Mouse (Mus musculus) forebrain, embryonic 15.5 days (tissue): ENCODE measurements around the gene Dbn1. TPM values are rescaled to one million over a fixed set of nuclear protein-coding genes. Genes with fewer than 3 reads are reported as not detected.

Source experiments
- ATAC-seq: fragments of 200-750 bp; cut with Nextera tagmentation; replicated peaks from 2 replicates; pipeline ENCODE4 v1.8.0; 2017; ENCODE audit warnings: mild to moderate bottlenecking, moderate TSS enrichment, moderate library complexity
- H3K27ac ChIP-seq: fragments of 300-500 bp; sonication (generic); replicated peaks from 2 replicates; pipeline ENCODE4 v1.5.1; 2015; ENCODE audit warnings: mild to moderate bottlenecking, inconsistent platforms
- H3K27me3 ChIP-seq: fragments of 300-500 bp; sonication (generic); 2 replicates; pipeline ENCODE4 v1.6.1; 2015; ENCODE audit warnings: inconsistent platforms
- H3K36me3 ChIP-seq: fragments of 300-500 bp; sonication (generic); 2 replicates; pipeline ENCODE4 v1.6.1; 2015; ENCODE audit warnings: mild to moderate bottlenecking, inconsistent platforms
- H3K4me1 ChIP-seq: fragments of 300-500 bp; sonication (generic); 2 replicates; pipeline ENCODE4 v1.6.1; 2015; ENCODE audit warnings: inconsistent platforms
- H3K4me2 ChIP-seq: fragments of 300-500 bp; sonication (generic); replicated peaks from 2 replicates; pipeline ENCODE4 v1.6.1; 2015; ENCODE audit warnings: mild to moderate bottlenecking, inconsistent platforms
- H3K4me3 ChIP-seq: fragments of 300-500 bp; sonication (generic); 2 replicates; pipeline ENCODE4 v1.5.1; 2015; ENCODE audit warnings: mild to moderate bottlenecking, inconsistent platforms
- H3K9ac ChIP-seq: fragments of 300-500 bp; sonication (generic); replicated peaks from 2 replicates; pipeline ENCODE4 v1.6.1; 2015; ENCODE audit warnings: mild to moderate bottlenecking, inconsistent platforms
- H3K9me3 ChIP-seq: fragments of 300-500 bp; sonication (generic); 2 replicates; pipeline ENCODE4 v1.6.1; 2016; ENCODE audit warnings: inconsistent platforms
- WGBS: fragments of 180-500 bp; shearing (Covaris S2); methylation state at CpG from one replicate; pipeline ENCODE4 v1.1.7; 2015; ENCODE audit warnings: mixed read lengths; 5-methylcytosine and 5-hydroxymethylcytosine counted together
- polyA plus RNA-seq: library from polyadenylated mRNA; unstranded; fragments of >200 nt; fragmentation: Nextera tagmentation; extraction: Ambion mirVana; gene quantifications from 2 replicates; pipeline ENCODE4 v1.2.1, GENCODE M21; 2015

Dbn1 gene
- polyA plus RNA-seq, 1 experiment from 2014 or later = 732 TPM

DNA sequence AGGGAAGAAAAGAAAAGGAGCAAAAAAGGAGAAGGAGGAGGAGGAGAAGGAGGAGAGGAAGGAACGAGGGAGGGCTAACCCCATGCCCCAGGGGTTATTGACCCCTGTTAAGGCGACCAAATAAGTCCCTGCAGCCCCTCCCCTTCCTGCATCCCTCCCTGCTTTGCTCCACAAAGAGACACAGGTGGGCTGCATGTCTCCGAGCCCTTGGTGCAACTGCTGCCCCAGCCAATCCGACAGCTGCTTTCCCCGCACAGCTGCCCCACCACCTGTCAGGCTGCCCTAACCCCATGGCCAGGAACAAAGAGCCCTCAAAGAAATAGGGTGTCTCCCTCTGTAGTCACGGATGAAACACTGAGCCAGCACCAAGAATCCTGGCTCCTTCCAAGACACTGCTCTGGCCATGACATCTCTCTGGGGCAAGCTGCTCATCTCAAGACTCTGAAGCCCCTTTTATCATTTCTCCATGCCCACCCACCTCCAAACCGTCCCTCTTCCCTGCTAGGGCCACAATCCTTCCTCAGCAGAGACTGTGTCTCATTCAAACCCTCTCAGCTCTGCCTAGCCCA is 3.3 kb downstream of the Dbn1 start:
- 10% methylated on average over 7 of the region's 7 CpGs for WGBS
- ATAC-seq = no peak
- H3K4me3 ChIP-seq = peak overlapping the region; percentile 73

GRCm38 (mm10) chr13:55483593-55483992 is 4.3 kb downstream of the Dbn1 start:
- 3% methylated on average over 15 of the region's 15 CpGs for WGBS
- peak; percentile 83 for ATAC-seq
- Histone ChIP-seq H3K9ac (peak overlapping the region; percentile 99), H3K4me3 (peak overlapping the region; percentile 73), H3K36me3 (peaks cover 45% of the 10 kb centered on the region), H3K9me3 (no peaks in the 10 kb centered on the region), H3K4me1 (peaks cover 54% of the 10 kb centered on the region), H3K27me3 (no peaks in the 10 kb centered on the region), H3K4me2 (peak overlapping the region; percentile 96), H3K27ac (peak overlapping the region; percentile 98)

More for the DNA sequence above, 3.3 kb downstream of the Dbn1 start:
- Histone ChIP-seq H3K36me3 (peaks cover 35% of the 10 kb centered on the region), H3K9ac (peak overlapping the region; percentile 99), H3K4me1 (peaks cover 54% of the 10 kb centered on the region), H3K9me3 (no peaks in the 10 kb centered on the region), H3K4me2 (peak overlapping the region; percentile 96), H3K27me3 (no peaks in the 10 kb centered on the region), H3K27ac (peak overlapping the region; percentile 98)

GRCm38 (mm10) chr13:55483071-55483470 is 4.8 kb downstream of the Dbn1 start:
- 58% methylated on average over 9 of the region's 9 CpGs for WGBS
- no peaks in the 10 kb centered on the region for H3K27me3 ChIP-seq
- peaks cover 48% of the 10 kb centered on the region for H3K36me3 ChIP-seq
- H3K4me2 ChIP-seq = peak overlapping the region; percentile 96
- H3K4me1 ChIP-seq = peaks cover 52% of the 10 kb centered on the region
- H3K9me3 ChIP-seq = no peaks in the 10 kb centered on the region
- H3K4me3 ChIP-seq = peak overlapping the region; percentile 73
- H3K27ac ChIP-seq = peak overlapping the region; percentile 98
- no peak for ATAC-seq
- H3K9ac ChIP-seq = peak overlapping the region; percentile 99

GRCm38 (mm10) chr13:55482542-55482941 is 5.4 kb downstream of the Dbn1 start:
- 82% methylated on average over 7 of the region's 7 CpGs for WGBS
- Histone ChIP-seq H3K4me3 (peak overlapping the region; percentile 73; the same call in 1 of the 2 replicates), H3K9me3 (no peaks in the 10 kb centered on the region), H3K27ac (peak overlapping the region; percentile 98), H3K36me3 (peaks cover 52% of the 10 kb centered on the region), H3K27me3 (no peaks in the 10 kb centered on the region), H3K4me1 (peaks cover 52% of the 10 kb centered on the region), H3K9ac (peak overlapping the region; percentile 99), H3K4me2 (peak overlapping the region; percentile 96)
- ATAC-seq = no peak

GRCm38 (mm10) chr13:55479929-55480328 is 8.0 kb downstream of the Dbn1 start:
- H3K4me1 ChIP-seq = peaks cover 47% of the 10 kb centered on the region
- no peak overlapping the region for H3K9ac ChIP-seq
- H3K27me3 ChIP-seq = no peaks in the 10 kb centered on the region
- H3K27ac ChIP-seq = no peak overlapping the region
- peaks cover 78% of the 10 kb centered on the region for H3K36me3 ChIP-seq
- no peaks in the 10 kb centered on the region for H3K9me3 ChIP-seq
- H3K4me2 ChIP-seq = no peak overlapping the region
- ATAC-seq = no peak
- no peak overlapping the region for H3K4me3 ChIP-seq

DNA sequence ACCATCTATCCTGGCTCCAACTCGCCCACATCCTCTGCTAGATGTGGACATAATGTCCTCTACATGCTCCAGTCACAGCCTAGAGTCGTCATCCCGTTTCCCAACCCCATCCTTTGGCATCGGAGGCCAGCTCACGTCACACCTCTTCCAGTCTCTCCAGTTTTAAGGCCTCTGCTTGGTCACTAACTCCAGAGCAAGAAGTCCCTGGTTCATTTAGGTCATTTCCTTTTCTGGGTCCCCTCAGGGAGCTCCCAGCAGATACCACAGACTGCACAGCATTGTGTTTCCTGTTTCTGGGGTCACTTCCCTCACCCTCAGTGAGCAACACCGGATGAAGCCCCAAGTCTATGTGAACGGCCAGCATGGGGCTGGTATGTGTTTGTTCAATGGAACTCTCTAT is 8.9 kb downstream of the Dbn1 start:
- peaks cover 82% of the 10 kb centered on the region for H3K36me3 ChIP-seq
- no peak overlapping the region for H3K4me2 ChIP-seq
- no peak overlapping the region for H3K4me3 ChIP-seq
- H3K4me1 ChIP-seq = peaks cover 47% of the 10 kb centered on the region
- no peaks in the 10 kb centered on the region for H3K27me3 ChIP-seq
- no peaks in the 10 kb centered on the region for H3K9me3 ChIP-seq
- no peak overlapping the region for H3K27ac ChIP-seq
- WGBS = 86% methylated on average over 7 of the region's 7 CpGs
- ATAC-seq = no peak
- H3K9ac ChIP-seq = no peak overlapping the region

DNA sequence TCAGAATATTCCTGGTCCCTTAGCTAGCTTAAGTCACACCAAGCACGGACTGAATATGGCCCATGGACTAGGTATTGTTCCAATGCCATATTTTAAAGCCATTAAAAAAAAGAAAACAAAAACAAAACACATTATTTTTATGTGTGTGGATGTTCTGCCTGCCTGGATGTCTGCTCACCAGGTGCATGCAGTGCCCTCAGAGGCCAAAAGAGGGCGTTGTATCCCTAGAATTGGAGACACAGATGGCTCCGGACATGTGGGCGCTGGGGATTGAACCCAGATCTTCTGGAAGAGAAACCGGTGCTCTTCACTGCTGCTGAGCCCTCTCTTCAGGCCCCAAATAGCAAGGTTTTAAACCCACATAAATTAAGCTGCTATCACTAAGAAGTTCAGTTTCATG is 9.9 kb downstream of the Dbn1 start:
- H3K27me3 ChIP-seq = no peaks in the 10 kb centered on the region
- peaks cover 47% of the 10 kb centered on the region for H3K4me1 ChIP-seq
- H3K4me3 ChIP-seq = no peak overlapping the region
- 48% methylated on average over 5 of the region's 5 CpGs for WGBS
- H3K36me3 ChIP-seq = peaks cover 89% of the 10 kb centered on the region
- H3K9me3 ChIP-seq = no peaks in the 10 kb centered on the region
- H3K9ac ChIP-seq = no peak overlapping the region
- no peak overlapping the region for H3K4me2 ChIP-seq
- no peak for ATAC-seq
- H3K27ac ChIP-seq = peak overlapping the region; percentile 31; the same call in 1 of the 2 replicates

DNA sequence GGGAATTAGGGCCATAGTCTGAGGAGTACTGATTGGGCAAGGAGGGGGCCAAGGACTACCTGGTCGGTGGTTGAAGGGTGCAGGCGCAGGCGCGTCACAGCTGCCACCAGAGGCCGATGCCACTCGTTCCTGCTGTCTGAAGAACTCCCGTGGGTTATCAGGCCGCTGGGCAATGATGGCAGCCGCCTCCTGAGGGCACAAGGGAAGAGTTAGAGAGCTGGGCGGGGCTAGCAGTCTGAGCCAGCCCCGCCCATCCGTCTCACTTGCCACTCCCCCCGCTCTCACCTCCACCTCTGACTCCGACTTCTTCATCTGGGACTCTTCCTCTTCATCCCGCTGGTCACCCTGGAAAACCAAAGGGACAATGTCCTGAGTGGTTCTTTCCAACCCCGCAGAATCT is 10.4 kb downstream of the Dbn1 start:
- Histone ChIP-seq H3K36me3 (peaks cover 85% of the 10 kb centered on the region), H3K4me3 (no peak overlapping the region), H3K4me1 (peaks cover 47% of the 10 kb centered on the region), H3K27ac (peak overlapping the region; percentile 31; the same call in 1 of the 2 replicates), H3K27me3 (no peaks in the 10 kb centered on the region), H3K4me2 (no peak overlapping the region), H3K9me3 (no peaks in the 10 kb centered on the region), H3K9ac (no peak overlapping the region)
- no peak for ATAC-seq
- 70% methylated on average over 16 of the region's 16 CpGs for WGBS

DNA sequence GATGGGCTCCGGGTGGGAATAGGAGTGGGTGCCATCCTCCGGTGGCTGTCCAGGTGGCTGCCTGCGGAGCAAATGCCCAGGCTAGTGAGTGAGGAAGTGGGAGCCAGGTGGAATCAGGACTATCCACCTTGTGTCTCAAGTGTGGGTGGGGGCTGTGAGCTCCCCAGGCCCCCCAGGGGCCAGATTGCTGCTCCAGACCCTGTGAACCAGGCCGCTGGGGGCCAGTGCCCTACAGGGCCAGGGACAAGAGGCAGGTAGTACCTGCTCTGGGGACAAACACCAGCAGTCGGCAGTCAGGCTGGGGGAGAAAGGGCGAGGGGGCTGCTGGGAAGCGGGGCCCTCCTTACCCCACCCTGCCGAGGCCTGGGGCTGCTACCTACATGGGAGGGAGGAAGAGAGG is 11.7 kb downstream of the Dbn1 start:
- Histone ChIP-seq H3K4me3 (no peak overlapping the region), H3K9ac (no peak overlapping the region), H3K4me1 (peaks cover 51% of the 10 kb centered on the region), H3K27ac (peak overlapping the region; percentile 92; the same call in 1 of the 2 replicates), H3K36me3 (peaks cover 72% of the 10 kb centered on the region), H3K9me3 (no peaks in the 10 kb centered on the region), H3K27me3 (no peaks in the 10 kb centered on the region), H3K4me2 (no peak overlapping the region)
- no peak for ATAC-seq
- 95% methylated on average over 8 of the region's 8 CpGs for WGBS

DNA sequence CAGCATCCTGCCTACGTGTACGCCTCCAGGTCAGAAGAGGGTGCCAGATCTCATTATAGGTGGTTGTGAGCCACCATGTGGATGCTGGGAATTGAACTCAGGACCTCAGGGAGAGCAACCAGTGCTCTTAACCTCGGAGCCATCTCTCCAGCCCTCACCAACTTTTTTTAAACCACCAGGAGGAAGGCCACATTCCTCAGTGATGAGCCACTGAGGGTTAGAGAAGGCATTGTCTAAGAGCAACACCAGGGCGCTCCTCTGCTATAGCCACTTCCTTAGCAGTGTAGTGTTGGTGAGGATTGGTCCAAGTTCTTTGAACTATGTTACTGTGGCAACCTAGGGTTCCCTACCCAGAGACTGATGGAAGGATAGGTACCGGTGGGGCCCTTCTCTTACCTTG is 12.2 kb downstream of the Dbn1 start:
- Histone ChIP-seq H3K36me3 (peaks cover 67% of the 10 kb centered on the region), H3K4me2 (no peak overlapping the region), H3K9ac (no peak overlapping the region), H3K4me1 (peaks cover 56% of the 10 kb centered on the region), H3K27me3 (no peaks in the 10 kb centered on the region), H3K9me3 (no peaks in the 10 kb centered on the region), H3K27ac (peak overlapping the region; percentile 92; the same call in 1 of the 2 replicates), H3K4me3 (no peak overlapping the region)
- ATAC-seq = no peak
- WGBS = 88% methylated on average over 5 of the region's 5 CpGs

- Histone ChIP-seq H3K9me3 (no peaks in the 10 kb centered on the region), H3K9ac (0 out of 2 replicates have a peak overlapping the region, but pooled peaks have one; percentile 12), H3K4me1 (peaks cover 67% of the 10 kb centered on the region), H3K4me3 (no peak overlapping the region), H3K4me2 (peak overlapping the region; percentile 10; the same call in 1 of the 2 replicates), H3K27me3 (no peaks in the 10 kb centered on the region), H3K27ac (peak overlapping the region; percentile 92), H3K36me3 (peaks cover 56% of the 10 kb centered on the region)
- peak; percentile 23; the same call in 1 of the 2 replicates for ATAC-seq
- WGBS = 9% methylated on average over 5 of the region's 5 CpGs
These were observed 13.3 kb downstream of the Dbn1 start for GRCm38 (mm10) chr13:55474621-55475069.

GRCm38 (mm10) chr13:55473961-55474360 is 13.9 kb downstream of the Dbn1 start:
- 0 out of 2 replicates have a peak overlapping the region, but pooled peaks have one; percentile 75 for H3K9ac ChIP-seq
- WGBS = 41% methylated on average over 11 of the region's 11 CpGs
- H3K27me3 ChIP-seq = no peaks in the 10 kb centered on the region
- H3K36me3 ChIP-seq = peaks cover 49% of the 10 kb centered on the region
- H3K4me3 ChIP-seq = no peak overlapping the region
- peaks cover 74% of the 10 kb centered on the region for H3K4me1 ChIP-seq
- peak overlapping the region; percentile 92 for H3K27ac ChIP-seq
- H3K4me2 ChIP-seq = no peak overlapping the region
- no peak for ATAC-seq
- H3K9me3 ChIP-seq = no peaks in the 10 kb centered on the region
